Mouse (Mus musculus) liver, embryonic 16.5 days (tissue): Measurements from ENCODE around the gene Mrpl1. TPM values are rescaled to one million over a fixed set of nuclear protein-coding genes. Genes with fewer than 3 reads are reported as not detected.

Source experiments
- ATAC-seq: fragments of 200-750 bp; cut with Nextera tagmentation; 2 replicates; pipeline ENCODE4 v1.8.0; 2017; ENCODE audit warnings: low read depth, mild to moderate bottlenecking, moderate number of reproducible peaks, moderate library complexity
- H3K27ac ChIP-seq: fragments of 300-500 bp; sonication (generic); 2 replicates; pipeline ENCODE4 v1.5.1; 2014; ENCODE audit warnings: mild to moderate bottlenecking, low read length
- H3K27me3 ChIP-seq: fragments of 300-500 bp; sonication (generic); 2 replicates; pipeline ENCODE4 v1.6.1; 2014; ENCODE audit warnings: low read depth, low read length, mixed read lengths; ENCODE audit not compliant: control insufficient read depth, insufficient read depth
- H3K36me3 ChIP-seq: fragments of 300-500 bp; sonication (generic); 2 replicates; pipeline ENCODE4 v1.6.1; 2014; ENCODE audit warnings: mild to moderate bottlenecking; ENCODE audit not compliant: control insufficient read depth, insufficient read depth
- H3K4me1 ChIP-seq: fragments of 300-500 bp; sonication (generic); 2 replicates; pipeline ENCODE4 v1.6.1; 2014; ENCODE audit warnings: low read depth, low read length, mixed read lengths; ENCODE audit not compliant: control insufficient read depth
- H3K4me2 ChIP-seq: fragments of 300-500 bp; sonication (generic); 2 replicates; pipeline ENCODE4 v1.6.1; 2014; ENCODE audit warnings: low read depth, low read length, mixed read lengths
- H3K4me3 ChIP-seq: fragments of 300-500 bp; sonication (generic); 2 replicates; pipeline ENCODE4 v1.5.1; 2014; ENCODE audit warnings: low read depth, mild to moderate bottlenecking, low read length
- H3K9ac ChIP-seq: fragments of 300-500 bp; sonication (generic); 2 replicates; pipeline ENCODE4 v1.6.1; 2014; ENCODE audit warnings: low read depth, low read length
- H3K9me3 ChIP-seq: fragments of 300-500 bp; sonication (generic); replicated peaks from 2 replicates; pipeline ENCODE4 v1.6.1; 2016; ENCODE audit warnings: low read length; ENCODE audit not compliant: control insufficient read depth
- WGBS: fragments of 180-500 bp; shearing (Covaris S2); extraction: QIAGEN DNeasy Blood & Tissue Kit; methylation state at CpG from one replicate; pipeline ENCODE4 v1.1.7; 2014; ENCODE audit not compliant: insufficient replicate concordance; 5-methylcytosine and 5-hydroxymethylcytosine counted together
- polyA plus RNA-seq: library from polyadenylated mRNA; unstranded; fragments of >200 nt; fragmentation: Nextera tagmentation; extraction: Ambion mirVana; gene quantifications from 2 replicates; pipeline ENCODE4 v1.2.1, GENCODE M21; 2015

Gene Mrpl1
- polyA plus RNA-seq, 1 experiment from 2014 or later, result 14.0 TPM

DNA sequence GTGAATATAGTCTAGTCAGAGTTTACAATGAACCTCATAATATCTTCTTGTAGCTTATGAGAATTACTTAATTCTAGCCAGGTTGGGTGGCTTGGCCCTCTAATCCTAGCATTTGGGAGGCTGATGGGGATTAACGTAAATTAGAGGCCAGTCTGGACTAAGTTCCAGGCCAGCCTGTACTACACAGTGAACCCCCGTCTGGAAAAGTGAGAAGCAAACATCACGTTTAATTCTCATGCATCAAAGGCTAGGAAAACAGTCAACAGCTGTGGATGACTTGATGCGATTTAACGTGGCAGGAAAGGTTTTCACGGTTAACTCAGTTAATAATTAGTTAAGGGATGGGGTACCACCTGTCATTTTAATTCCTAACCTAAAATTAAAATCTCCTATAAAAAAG lies 11.0 kb upstream of the Mrpl1 start:
- ATAC-seq, result no peak
- Histone ChIP-seq H3K4me3 (no peak overlapping the region), H3K36me3 (no peaks in the 10 kb centered on the region), H3K4me1 (peaks cover 10% of the 10 kb centered on the region), H3K9ac (no peak overlapping the region), H3K4me2 (no peak overlapping the region), H3K27me3 (no peaks in the 10 kb centered on the region), H3K27ac (no peak overlapping the region), H3K9me3 (no peaks in the 10 kb centered on the region)
- 69% methylated on average over 6 of the region's 6 CpGs for WGBS

DNA sequence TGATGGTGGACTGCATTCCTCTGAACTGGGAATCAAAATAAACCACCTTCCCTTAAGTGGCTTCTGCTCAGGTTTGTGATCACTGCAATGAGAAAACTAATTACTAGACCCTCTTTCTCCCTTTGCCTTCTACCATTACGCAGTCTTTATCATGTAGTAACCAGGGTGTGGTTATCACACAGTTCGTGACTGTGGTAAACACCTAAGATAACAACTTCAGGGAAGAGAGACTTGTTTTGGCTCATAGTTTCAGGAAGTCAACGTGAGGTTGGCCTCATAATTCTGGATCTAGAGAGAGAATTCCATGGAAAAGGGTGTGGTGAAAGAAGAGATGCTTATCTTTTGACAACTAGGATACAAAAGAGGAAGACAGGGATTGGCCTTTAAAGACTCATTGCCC lies 9.0 kb upstream of the Mrpl1 start:
- H3K36me3 ChIP-seq, result no peaks in the 10 kb centered on the region
- no peaks in the 10 kb centered on the region for H3K27me3 ChIP-seq
- H3K4me2 ChIP-seq, result no peak overlapping the region
- 23% methylated on average over 3 of the region's 3 CpGs for WGBS
- H3K27ac ChIP-seq, result no peak overlapping the region
- H3K9me3 ChIP-seq, result no peaks in the 10 kb centered on the region
- ATAC-seq, result peak; percentile 59; the same call in 1 of the 2 replicates
- no peak overlapping the region for H3K4me3 ChIP-seq
- H3K9ac ChIP-seq, result no peak overlapping the region
- peaks cover 10% of the 10 kb centered on the region for H3K4me1 ChIP-seq

DNA sequence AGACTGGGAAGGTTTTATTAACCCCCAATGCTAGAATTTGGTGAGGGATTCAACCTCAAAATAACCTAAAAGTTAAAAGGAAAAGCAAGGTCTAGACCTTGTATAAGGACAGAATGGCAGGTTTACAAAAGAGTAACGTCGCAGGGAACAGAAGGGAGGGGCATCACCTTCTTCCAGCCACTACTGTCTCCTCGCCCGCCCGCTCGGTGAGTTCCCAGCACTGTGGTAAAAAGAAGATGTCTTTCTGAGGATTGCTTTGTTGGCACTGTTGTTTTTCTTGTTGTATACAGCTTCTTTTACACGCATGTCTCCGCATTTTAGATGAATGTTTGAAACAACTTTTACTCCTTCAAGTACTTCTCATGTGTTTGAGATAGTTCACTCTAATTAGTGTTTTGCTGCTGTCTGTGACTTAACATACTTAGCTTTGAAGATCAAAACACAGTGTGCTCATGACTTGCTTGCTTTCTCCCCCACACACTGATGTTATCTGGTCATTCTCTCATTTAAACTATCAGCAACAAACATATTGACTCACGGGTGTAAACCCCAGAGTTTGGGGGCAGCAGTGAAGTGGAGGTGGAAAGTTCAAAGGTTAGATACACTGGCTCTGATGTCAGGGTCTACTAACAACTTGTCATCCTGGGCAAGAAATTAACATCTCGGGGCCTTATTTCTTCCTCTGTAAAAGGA lies 7.7 kb upstream of the Mrpl1 start:
- no peak overlapping the region for H3K4me3 ChIP-seq
- peaks cover 10% of the 10 kb centered on the region for H3K4me1 ChIP-seq
- H3K36me3 ChIP-seq, result no peaks in the 10 kb centered on the region
- 61% methylated on average over 10 of the region's 10 CpGs for WGBS
- peak; percentile 50; the same call in 1 of the 2 replicates for ATAC-seq
- H3K9me3 ChIP-seq, result no peaks in the 10 kb centered on the region
- H3K27me3 ChIP-seq, result no peaks in the 10 kb centered on the region
- no peak overlapping the region for H3K27ac ChIP-seq
- H3K9ac ChIP-seq, result no peak overlapping the region
- no peak overlapping the region for H3K4me2 ChIP-seq

- H3K9ac ChIP-seq, result no peak overlapping the region
- WGBS, result 33% methylated on average over 2 of the region's 2 CpGs
- H3K27ac ChIP-seq, result no peak overlapping the region
- no peaks in the 10 kb centered on the region for H3K27me3 ChIP-seq
- H3K4me1 ChIP-seq, result peaks cover 12% of the 10 kb centered on the region
- no peaks in the 10 kb centered on the region for H3K36me3 ChIP-seq
- H3K9me3 ChIP-seq, result no peaks in the 10 kb centered on the region
- ATAC-seq, result no peak
- H3K4me2 ChIP-seq, result no peak overlapping the region
- H3K4me3 ChIP-seq, result no peak overlapping the region
Observed at GRCm38 (mm10) chr5:96206897-96207296, 2.4 kb upstream of the Mrpl1 start.

DNA sequence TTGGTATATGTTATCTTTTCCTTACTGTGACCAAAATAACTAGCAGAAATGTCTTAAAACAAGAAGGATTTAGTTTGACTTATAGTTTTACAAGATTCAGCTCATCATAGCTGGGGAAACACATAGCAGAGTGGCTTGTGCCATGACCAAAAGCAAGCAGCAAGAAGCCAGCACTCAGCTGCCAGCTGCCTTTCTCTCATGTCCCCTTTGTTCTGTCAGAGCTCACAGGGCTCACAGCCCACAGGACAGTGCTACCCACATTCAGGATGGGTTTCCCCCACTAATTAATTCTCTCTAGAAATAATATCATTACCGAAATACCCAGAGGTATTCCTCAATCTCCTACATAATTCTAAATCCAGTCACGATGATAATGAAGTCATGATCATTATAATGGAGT lies 1.8 kb upstream of the Mrpl1 start:
- Histone ChIP-seq H3K36me3 (no peaks in the 10 kb centered on the region), H3K4me1 (peaks cover 9% of the 10 kb centered on the region), H3K27me3 (no peaks in the 10 kb centered on the region), H3K4me2 (no peak overlapping the region), H3K27ac (no peak overlapping the region), H3K4me3 (no peak overlapping the region), H3K9me3 (no peaks in the 10 kb centered on the region), H3K9ac (no peak overlapping the region)
- ATAC-seq, result no peak
- WGBS, result 75% methylated on average over 2 of the region's 2 CpGs

DNA sequence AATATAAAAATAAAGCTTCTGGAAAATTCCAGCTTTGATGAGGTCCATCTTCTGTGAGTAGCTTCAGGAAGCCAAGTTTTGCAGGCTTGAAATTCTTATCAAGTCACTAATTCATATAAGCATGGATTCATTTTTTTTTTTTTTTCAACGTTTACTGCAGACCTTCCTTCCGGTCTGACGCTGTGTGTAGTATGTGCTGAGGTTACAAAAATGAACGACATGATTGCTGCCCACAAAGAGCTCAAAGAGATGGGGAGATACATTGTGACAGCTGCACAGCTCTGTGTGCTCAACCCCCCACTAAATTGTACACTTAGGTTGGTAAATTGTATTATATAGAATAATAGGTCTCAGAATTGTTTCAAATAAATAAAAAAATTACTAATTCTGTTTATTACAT lies 750 bp upstream of the Mrpl1 start:
- Histone ChIP-seq H3K27me3 (no peaks in the 10 kb centered on the region), H3K9me3 (no peaks in the 10 kb centered on the region), H3K4me2 (no peak overlapping the region; the same call in 1 of the 2 replicates), H3K4me3 (no peak overlapping the region), H3K9ac (no peak overlapping the region), H3K36me3 (no peaks in the 10 kb centered on the region), H3K27ac (no peak overlapping the region), H3K4me1 (peaks cover 9% of the 10 kb centered on the region)
- ATAC-seq, result no peak
- WGBS, result 16% methylated on average over 4 of the region's 4 CpGs

GRCm38 (mm10) chr5:96209916-96210583 lies 757 bp downstream of the Mrpl1 start:
- ATAC-seq, result peak; percentile 96
- H3K4me2 ChIP-seq, result peak overlapping the region; percentile 91
- 0 out of 2 replicates have a peak, but pooled peaks cover 4% of the 10 kb centered on the region for H3K36me3 ChIP-seq
- H3K9ac ChIP-seq, result peak overlapping the region; percentile 67
- no peaks in the 10 kb centered on the region for H3K27me3 ChIP-seq
- peaks cover 9% of the 10 kb centered on the region for H3K4me1 ChIP-seq
- H3K9me3 ChIP-seq, result no peaks in the 10 kb centered on the region
- under 1% methylated on average over 35 of the region's 35 CpGs for WGBS
- peak overlapping the region; percentile 90 for H3K4me3 ChIP-seq
- peak overlapping the region; percentile 89 for H3K27ac ChIP-seq

DNA sequence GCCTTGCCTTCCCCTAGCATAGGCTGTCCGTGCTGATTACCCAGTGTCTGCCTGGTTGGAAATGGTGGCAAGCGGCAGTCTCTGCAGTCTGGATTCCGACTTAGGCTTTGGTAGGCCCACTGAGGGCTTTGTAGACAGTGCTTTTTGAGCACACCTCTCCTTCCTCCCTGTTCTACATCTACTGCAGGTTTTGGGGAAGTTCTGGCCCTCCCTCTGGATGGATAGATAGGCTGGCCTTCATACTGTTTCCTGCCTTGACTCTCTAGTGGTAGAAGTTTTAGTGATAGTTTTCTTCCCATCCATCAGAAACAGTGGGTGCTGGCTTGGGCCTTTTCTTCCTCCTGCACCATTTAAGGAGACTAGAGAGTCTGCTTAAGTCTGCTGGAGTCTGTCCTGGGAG lies 9.4 kb downstream of the Mrpl1 start:
- Histone ChIP-seq H3K4me1 (peaks cover 13% of the 10 kb centered on the region), H3K27ac (no peak overlapping the region), H3K27me3 (no peaks in the 10 kb centered on the region), H3K4me2 (no peak overlapping the region), H3K9ac (no peak overlapping the region), H3K36me3 (0 out of 2 replicates have a peak, but pooled peaks cover 4% of the 10 kb centered on the region), H3K9me3 (no peaks in the 10 kb centered on the region), H3K4me3 (no peak overlapping the region)
- WGBS, result 63% methylated on average over 3 of the region's 3 CpGs
- no peak for ATAC-seq

- Histone ChIP-seq H3K9ac (no peak overlapping the region), H3K9me3 (no peaks in the 10 kb centered on the region), H3K4me3 (no peak overlapping the region), H3K4me2 (no peak overlapping the region), H3K27me3 (no peaks in the 10 kb centered on the region), H3K4me1 (peaks cover 13% of the 10 kb centered on the region), H3K27ac (no peak overlapping the region), H3K36me3 (no peaks in the 10 kb centered on the region)
- no peak for ATAC-seq
- WGBS, result 75% methylated on average over 4 of the region's 4 CpGs
Observed at GRCm38 (mm10) chr5:96219512-96219911, 10.2 kb downstream of the Mrpl1 start.
